Mouse (Mus musculus) G1E (cell line): Measurements from ENCODE around the gene Pla2g2c.

Experiments
- CTCF ChIP-seq: IDR thresholded peaks from 2 replicates; pipeline ENCODE4 v1.5.1; 2012; ENCODE audit warnings: low read depth, low read length, inconsistent platforms, mixed read lengths
- GATA1 ChIP-seq: IDR thresholded peaks from 2 replicates; pipeline ENCODE4 v1.6.1; 2012; ENCODE audit warnings: borderline replicate concordance, low read length, inconsistent platforms, mixed read lengths
- GATA2 ChIP-seq: IDR thresholded peaks from 2 replicates; pipeline ENCODE4 v1.6.1; 2012; ENCODE audit warnings: low read depth, low read length, inconsistent platforms, borderline replicate concordance
- POLR2AphosphoS5 ChIP-seq: IDR thresholded peaks from 2 replicates; pipeline ENCODE4 v1.6.1; 2012; ENCODE audit warnings: low read depth, low read length, inconsistent platforms; ENCODE audit not compliant: insufficient replicate concordance
- TAL1 ChIP-seq: conservative IDR thresholded peaks from 2 replicates; pipeline ENCODE4 v1.6.1; 2012; ENCODE audit warnings: low read depth, low read length, inconsistent platforms, mixed read lengths

- TF ChIP-seq CTCF (no peak), GATA1 (no peak), TAL1 (no peak), GATA2 (no peak), POLR2AphosphoS5 (no peak)
Measured at GRCm38 (mm10) chr4:138712621-138713020, 12.0 kb upstream of the Pla2g2c start.
